Mouse (Mus musculus): ENCODE results near the gene Crmp1.
A peak's percentile ranks its signal among the peaks of the same experiment; 100 is the strongest.

DNA sequence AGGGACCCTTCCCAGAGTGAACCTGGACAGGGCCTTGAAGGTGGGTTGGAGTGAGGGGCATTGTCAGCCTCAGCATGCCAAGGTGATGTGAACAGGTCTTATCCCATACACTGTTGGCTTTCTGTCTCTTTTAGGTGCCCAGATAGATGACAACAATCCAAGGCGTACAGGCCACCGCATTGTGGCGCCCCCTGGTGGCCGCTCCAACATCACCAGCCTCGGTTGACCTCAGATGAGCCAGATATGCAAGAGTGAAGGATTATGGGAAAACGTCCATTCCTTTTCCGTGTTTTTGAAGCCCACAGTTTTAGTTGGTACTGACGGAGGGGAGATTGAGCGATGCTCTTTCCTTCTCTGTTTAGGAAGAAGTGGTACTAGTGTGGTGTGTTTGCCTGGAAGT lies 49.2 kb downstream of the Crmp1 start:
- no peak for TF ChIP-seq POLR2A (IDR thresholded peaks at IDR 0.05; ENCODE audit: borderline replicate concordance, insufficient read depth, low read length)
- TF ChIP-seq CTCF (IDR thresholded peaks at IDR 0.05; ENCODE audit: borderline replicate concordance, insufficient read depth, low read depth, low read length), result peak; percentile 72
